Mouse (Mus musculus): ENCODE results near the gene Bicd1. TPM values are rescaled to one million over a fixed set of nuclear protein-coding genes. Genes with fewer than 3 reads are reported as not detected.

Gene Bicd1
- total and polyA plus RNA-seq, 3 experiments, result 1.6 to 2.5 TPM; not detected in 1

DNA sequence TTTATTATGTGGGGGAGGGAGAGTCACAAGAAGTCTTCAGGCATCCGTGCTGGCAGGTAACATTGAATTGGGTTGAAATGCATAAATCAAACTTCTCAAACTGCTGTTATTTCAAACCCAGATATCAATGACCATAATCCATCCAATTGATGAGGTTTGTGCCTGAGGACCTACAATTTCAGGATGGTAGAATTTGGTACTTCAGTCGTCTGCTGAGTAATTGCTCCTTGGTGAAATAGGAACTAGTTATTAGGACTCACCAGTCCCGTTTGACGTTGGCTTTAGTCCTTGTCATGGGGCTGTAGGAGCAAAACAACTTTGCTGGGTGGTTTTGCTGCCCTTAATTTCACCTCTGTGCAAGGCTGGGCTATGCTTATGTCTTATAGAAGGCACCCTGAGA, 1.2 kb downstream of the Bicd1 start:
- Histone ChIP-seq H3K4me3 (ENCODE audit: control insufficient read depth in 1 of 2, insufficient read depth in 1 of 2, low read depth in 2 of 2, low read length in 2 of 2) (peak overlapping the region; percentile 61 to 82), H3K79me2 (ENCODE audit: control insufficient read depth, insufficient read depth, low read length, poor library complexity) (no peaks in the 10 kb centered on the region; the same call in 1 of the 2 replicates), H3K36me3 (ENCODE audit: control insufficient read depth in 1 of 2, insufficient read depth in 2 of 2, low read length in 2 of 2) (no peaks in the 10 kb centered on the region), H3K4me1 (ENCODE audit: control insufficient read depth in 1 of 2, insufficient read depth in 2 of 2, low read length in 2 of 2) (no peaks in the 10 kb centered on the region; a peak in 1 of 4 replicates), H3K27ac (ENCODE audit: control insufficient read depth, low read depth, low read length) (no peak overlapping the region), H3K9me3 (replicated peaks; ENCODE audit: insufficient read depth, low read length) (no peaks in the 10 kb centered on the region), H3K9ac (ENCODE audit: control insufficient read depth, low read depth, low read length, poor library complexity, severe bottlenecking) (peak overlapping the region; percentile 77), H3K27me3 (ENCODE audit: control insufficient read depth in 1 of 2, insufficient read depth in 2 of 2, low read length in 2 of 2) (no peaks in the 10 kb centered on the region; a peak in 2 of 4 replicates)
- peak; percentile 50 for DNase-seq (ENCODE audit: low read depth, low spot score)
- TF ChIP-seq HCFC1 (IDR thresholded peaks at IDR 0.05; ENCODE audit: low read depth, low read length), result no peak
- TF ChIP-seq NELFE (IDR thresholded peaks at IDR 0.05; ENCODE audit: low read depth, low read length), result 0 out of 2 replicates have a peak, but pooled peaks have one; percentile 21
- TF ChIP-seq ETS1 (IDR thresholded peaks at IDR 0.05; ENCODE audit: low read depth, low read length), result no peak

GRCm38 (mm10) chr6:149413256-149413655, 4.6 kb downstream of the Bicd1 start:
- Histone ChIP-seq H3K27me3 (ENCODE audit: control insufficient read depth in 1 of 2, insufficient read depth in 2 of 2, low read length in 2 of 2) (no peaks in the 10 kb centered on the region), H3K9ac (ENCODE audit: control insufficient read depth, low read depth, low read length, poor library complexity, severe bottlenecking) (no peak overlapping the region), H3K4me3 (ENCODE audit: control insufficient read depth in 1 of 2, insufficient read depth in 1 of 2, low read depth in 2 of 2, low read length in 2 of 2) (no peak overlapping the region), H3K79me2 (ENCODE audit: control insufficient read depth, insufficient read depth, low read length, poor library complexity) (no peaks in the 10 kb centered on the region; the same call in 1 of the 2 replicates), H3K36me3 (ENCODE audit: control insufficient read depth in 1 of 2, insufficient read depth in 2 of 2, low read length in 2 of 2) (no peaks in the 10 kb centered on the region), H3K27ac (ENCODE audit: control insufficient read depth, low read depth, low read length) (no peak overlapping the region), H3K4me1 (ENCODE audit: control insufficient read depth in 1 of 2, insufficient read depth in 2 of 2, low read length in 2 of 2) (no peaks in the 10 kb centered on the region; a peak in 1 of 4 replicates), H3K9me3 (replicated peaks; ENCODE audit: insufficient read depth, low read length) (no peaks in the 10 kb centered on the region)
- TF ChIP-seq E2F4 (IDR thresholded peaks at IDR 0.05; ENCODE audit: borderline replicate concordance, low read depth, low read length) (no peak), NRF1 (IDR thresholded peaks at IDR 0.05; ENCODE audit: insufficient read depth, low read depth, low read length, poor library complexity, severe bottlenecking) (no peak), MAX (IDR thresholded peaks at IDR 0.05; ENCODE audit: low read length) (no peak)
- DNase-seq (ENCODE audit: low read depth, low spot score), result peak; percentile 20

- no peak overlapping the region for H3K4me3 ChIP-seq (ENCODE audit: control insufficient read depth in 1 of 2, insufficient read depth in 1 of 2, low read depth in 2 of 2, low read length in 2 of 2)
- no peaks in the 10 kb centered on the region for H3K79me2 ChIP-seq (ENCODE audit: control insufficient read depth, insufficient read depth, low read length, poor library complexity)
- no peaks in the 10 kb centered on the region for H3K27me3 ChIP-seq (ENCODE audit: control insufficient read depth in 1 of 2, insufficient read depth in 2 of 2, low read length in 2 of 2)
Observed at GRCm38 (mm10) chr6:149424748-149425147, 16.1 kb downstream of the Bicd1 start.

More at GRCm38 (mm10) chr6:149424748-149425147, 16.1 kb downstream of the Bicd1 start:
- Histone ChIP-seq H3K9ac (ENCODE audit: control insufficient read depth, low read depth, low read length, poor library complexity, severe bottlenecking) (no peak overlapping the region), H3K4me1 (ENCODE audit: control insufficient read depth in 1 of 2, insufficient read depth in 2 of 2, low read length in 2 of 2) (no peaks in the 10 kb centered on the region), H3K9me3 (replicated peaks; ENCODE audit: insufficient read depth, low read length) (no peaks in the 10 kb centered on the region), H3K27ac (ENCODE audit: control insufficient read depth, low read depth, low read length) (no peak overlapping the region), H3K36me3 (ENCODE audit: control insufficient read depth in 1 of 2, insufficient read depth in 2 of 2, low read length in 2 of 2) (no peaks in the 10 kb centered on the region)
- DNase-seq (ENCODE audit: low read depth, low spot score), result no peak
- TF ChIP-seq ELF1 (IDR thresholded peaks at IDR 0.05; ENCODE audit: low read depth, low read length), result no peak
- no peak for TF ChIP-seq NELFE (IDR thresholded peaks at IDR 0.05; ENCODE audit: low read depth, low read length)
- no peak for TF ChIP-seq USF2 (IDR thresholded peaks at IDR 0.05; ENCODE audit: borderline replicate concordance in 1 of 2, insufficient read depth in 1 of 2, low read depth in 1 of 2, low read length in 2 of 2)
- no peak for TF ChIP-seq MEF2A (IDR thresholded peaks at IDR 0.05; ENCODE audit: extremely low read depth, insufficient replicate concordance, low read depth, low read length, poor library complexity, severe bottlenecking)
- TF ChIP-seq CTCF (IDR thresholded peaks at IDR 0.05 in 2 of 3, conservative IDR thresholded peaks at IDR 0.05 in 1 of 3; ENCODE audit: control insufficient read depth in 1 of 3, insufficient read depth in 1 of 3, low read depth in 2 of 3, low read length in 3 of 3, poor library complexity in 1 of 3, severe bottlenecking in 1 of 3), result no peak
- no peak for TF ChIP-seq UBTF (IDR thresholded peaks at IDR 0.05; ENCODE audit: borderline replicate concordance, insufficient read depth, low read depth, low read length)
- no peak for TF ChIP-seq NRF1 (IDR thresholded peaks at IDR 0.05; ENCODE audit: insufficient read depth, low read depth, low read length, poor library complexity, severe bottlenecking)
- TF ChIP-seq POLR2A (IDR thresholded peaks at IDR 0.05; ENCODE audit: control insufficient read depth in 1 of 2, insufficient read depth in 1 of 2, low read depth in 1 of 2, low read length in 2 of 2, poor library complexity in 1 of 2), result no peak
- TF ChIP-seq POLR2AphosphoS5 (IDR thresholded peaks at IDR 0.05; ENCODE audit: borderline replicate concordance, low read depth, low read length), result no peak
- no peak for TF ChIP-seq GATA1 (IDR thresholded peaks at IDR 0.05; ENCODE audit: low read depth, low read length)
